Mouse (Mus musculus): ENCODE measurements at regions not wholly inside any gene's neighbourhood (a gene's known extent, or its start where the extent isn't known, plus 50 kb on each side); places are given as distances from the start of the nearest gene placed in this dataset.

GRCm38 (mm10) chr5:39110336-39110735 lies 233.7 kb upstream of the Clnk start:
- no peak overlapping the region for H3K4me2 ChIP-seq
- 90% methylated on average over 1 of the region's 1 CpGs for WGBS
- H3K4me1 ChIP-seq (replicated peaks), result no peaks in the 10 kb centered on the region
- H3K36me3 ChIP-seq, result no peaks in the 10 kb centered on the region
- ATAC-seq (ENCODE audit: insufficient number of reproducible peaks, insufficient read depth, low FRiP score, low TSS enrichment, low read depth), result no peak
- H3K27me3 ChIP-seq, result no peaks in the 10 kb centered on the region
- H3K4me3 ChIP-seq (replicated peaks), result no peak overlapping the region
- H3K9me3 ChIP-seq, result no peaks in the 10 kb centered on the region
- H3K27ac ChIP-seq, result no peak overlapping the region
- H3K9ac ChIP-seq (replicated peaks), result no peak overlapping the region

- H3K9me3 ChIP-seq, result no peaks in the 10 kb centered on the region
- H3K4me3 ChIP-seq (replicated peaks), result no peak overlapping the region
- H3K9ac ChIP-seq (replicated peaks), result no peak overlapping the region
- H3K4me1 ChIP-seq (replicated peaks), result no peaks in the 10 kb centered on the region
- H3K4me2 ChIP-seq, result no peak overlapping the region
- no peaks in the 10 kb centered on the region for H3K27me3 ChIP-seq
- WGBS, result 84% methylated on average over 3 of the region's 3 CpGs
- H3K27ac ChIP-seq, result no peak overlapping the region
- no peak for ATAC-seq (ENCODE audit: insufficient number of reproducible peaks, insufficient read depth, low FRiP score, low TSS enrichment, low read depth)
- no peaks in the 10 kb centered on the region for H3K36me3 ChIP-seq
Measured at GRCm38 (mm10) chr5:39109526-39109925, 232.9 kb upstream of the Clnk start.

- no peak overlapping the region for H3K9ac ChIP-seq (replicated peaks)
- no peaks in the 10 kb centered on the region for H3K4me1 ChIP-seq (replicated peaks)
- H3K27me3 ChIP-seq, result no peaks in the 10 kb centered on the region
- no peak overlapping the region for H3K27ac ChIP-seq
- H3K36me3 ChIP-seq, result no peaks in the 10 kb centered on the region
- ATAC-seq (ENCODE audit: insufficient number of reproducible peaks, insufficient read depth, low FRiP score, low TSS enrichment, low read depth), result no peak
- H3K4me2 ChIP-seq, result no peak overlapping the region
- H3K4me3 ChIP-seq (replicated peaks), result no peak overlapping the region
- WGBS, result 81% methylated on average over 5 of the region's 5 CpGs
- H3K9me3 ChIP-seq, result no peaks in the 10 kb centered on the region
Measured at GRCm38 (mm10) chr5:39099113-39099512, 222.5 kb upstream of the Clnk start.

- H3K36me3 ChIP-seq, result no peaks in the 10 kb centered on the region
- no peaks in the 10 kb centered on the region for H3K27me3 ChIP-seq
- no peak overlapping the region for H3K4me3 ChIP-seq (replicated peaks)
- H3K4me1 ChIP-seq (replicated peaks), result no peaks in the 10 kb centered on the region
- H3K27ac ChIP-seq, result no peak overlapping the region
- 64% methylated on average over 3 of the region's 3 CpGs for WGBS
- no peaks in the 10 kb centered on the region for H3K9me3 ChIP-seq
- H3K9ac ChIP-seq (replicated peaks), result no peak overlapping the region
- ATAC-seq (ENCODE audit: insufficient number of reproducible peaks, insufficient read depth, low FRiP score, low TSS enrichment, low read depth), result no peak
- no peak overlapping the region for H3K4me2 ChIP-seq
Measured at GRCm38 (mm10) chr5:39094875-39095274, 218.3 kb upstream of the Clnk start.

- no peaks in the 10 kb centered on the region for H3K27me3 ChIP-seq
- 47% methylated on average over 11 of the region's 11 CpGs for WGBS
- H3K36me3 ChIP-seq, result no peaks in the 10 kb centered on the region
- H3K4me2 ChIP-seq, result no peak overlapping the region
- H3K9ac ChIP-seq (replicated peaks), result no peak overlapping the region
- H3K4me3 ChIP-seq (replicated peaks), result no peak overlapping the region
- H3K4me1 ChIP-seq (replicated peaks), result peaks cover 5% of the 10 kb centered on the region
- no peak overlapping the region for H3K27ac ChIP-seq
- ATAC-seq (ENCODE audit: insufficient number of reproducible peaks, insufficient read depth, low FRiP score, low TSS enrichment, low read depth), result no peak
- H3K9me3 ChIP-seq, result no peaks in the 10 kb centered on the region
Measured at GRCm38 (mm10) chr5:39076555-39077178, 200.1 kb upstream of the Clnk start.

- H3K4me3 ChIP-seq (replicated peaks), result no peak overlapping the region
- H3K4me2 ChIP-seq, result no peak overlapping the region
- H3K9me3 ChIP-seq, result no peaks in the 10 kb centered on the region
- 75% methylated on average over 3 of the region's 3 CpGs for WGBS
- no peak overlapping the region for H3K9ac ChIP-seq (replicated peaks)
- no peaks in the 10 kb centered on the region for H3K36me3 ChIP-seq
- no peak overlapping the region for H3K27ac ChIP-seq
- no peaks in the 10 kb centered on the region for H3K27me3 ChIP-seq
- peaks cover 8% of the 10 kb centered on the region for H3K4me1 ChIP-seq (replicated peaks)
- ATAC-seq (ENCODE audit: insufficient number of reproducible peaks, insufficient read depth, low FRiP score, low TSS enrichment, low read depth), result no peak
Measured at GRCm38 (mm10) chr5:39069683-39070082, 193.1 kb upstream of the Clnk start.

GRCm38 (mm10) chr5:39063061-39063460 lies 186.4 kb upstream of the Clnk start:
- H3K4me1 ChIP-seq (replicated peaks), result no peaks in the 10 kb centered on the region
- no peak overlapping the region for H3K9ac ChIP-seq (replicated peaks)
- H3K36me3 ChIP-seq, result no peaks in the 10 kb centered on the region
- no peak overlapping the region for H3K4me3 ChIP-seq (replicated peaks)
- 90% methylated on average over 3 of the region's 3 CpGs for WGBS
- no peaks in the 10 kb centered on the region for H3K27me3 ChIP-seq
- no peak overlapping the region for H3K27ac ChIP-seq
- H3K4me2 ChIP-seq, result no peak overlapping the region
- no peaks in the 10 kb centered on the region for H3K9me3 ChIP-seq
- no peak for ATAC-seq (ENCODE audit: insufficient number of reproducible peaks, insufficient read depth, low FRiP score, low TSS enrichment, low read depth)

GRCm38 (mm10) chr5:39052490-39053250 lies 176.1 kb upstream of the Clnk start:
- H3K4me3 ChIP-seq (replicated peaks), result no peak overlapping the region
- H3K36me3 ChIP-seq, result no peaks in the 10 kb centered on the region
- WGBS, result 49% methylated on average over 8 of the region's 8 CpGs
- no peak overlapping the region for H3K4me2 ChIP-seq
- H3K9ac ChIP-seq (replicated peaks), result no peak overlapping the region
- 0 out of 2 replicates have a peak, but pooled peaks cover 2% of the 10 kb centered on the region for H3K9me3 ChIP-seq
- no peaks in the 10 kb centered on the region for H3K4me1 ChIP-seq (replicated peaks)
- no peak overlapping the region for H3K27ac ChIP-seq
- no peaks in the 10 kb centered on the region for H3K27me3 ChIP-seq
- ATAC-seq (ENCODE audit: insufficient number of reproducible peaks, insufficient read depth, low FRiP score, low TSS enrichment, low read depth), result no peak

GRCm38 (mm10) chr5:39050512-39050911 lies 173.9 kb upstream of the Clnk start:
- 90% methylated on average over 3 of the region's 3 CpGs for WGBS
- no peak for ATAC-seq (ENCODE audit: insufficient number of reproducible peaks, insufficient read depth, low FRiP score, low TSS enrichment, low read depth)
- no peak overlapping the region for H3K9ac ChIP-seq (replicated peaks)

GRCm38 (mm10) chr5:39049141-39049540 lies 172.5 kb upstream of the Clnk start:
- H3K9ac ChIP-seq (replicated peaks), result no peak overlapping the region
- no peaks in the 10 kb centered on the region for H3K4me1 ChIP-seq (replicated peaks)
- no peak overlapping the region for H3K4me2 ChIP-seq
- H3K4me3 ChIP-seq (replicated peaks), result no peak overlapping the region
- ATAC-seq (ENCODE audit: insufficient number of reproducible peaks, insufficient read depth, low FRiP score, low TSS enrichment, low read depth), result no peak
- no peak overlapping the region for H3K27ac ChIP-seq
- 73% methylated on average over 2 of the region's 2 CpGs for WGBS
- H3K27me3 ChIP-seq, result no peaks in the 10 kb centered on the region
- H3K9me3 ChIP-seq, result 0 out of 2 replicates have a peak, but pooled peaks cover 5% of the 10 kb centered on the region
- no peaks in the 10 kb centered on the region for H3K36me3 ChIP-seq

More at GRCm38 (mm10) chr5:39050512-39050911, 173.9 kb upstream of the Clnk start:
- no peak overlapping the region for H3K27ac ChIP-seq
- no peak overlapping the region for H3K4me3 ChIP-seq (replicated peaks)
- H3K36me3 ChIP-seq, result no peaks in the 10 kb centered on the region
- H3K9me3 ChIP-seq, result 0 out of 2 replicates have a peak, but pooled peaks cover 5% of the 10 kb centered on the region
- H3K4me1 ChIP-seq (replicated peaks), result no peaks in the 10 kb centered on the region
- H3K27me3 ChIP-seq, result no peaks in the 10 kb centered on the region
- no peak overlapping the region for H3K4me2 ChIP-seq

GRCm38 (mm10) chr5:39040467-39040866 lies 163.9 kb upstream of the Clnk start:
- H3K9me3 ChIP-seq, result 0 out of 2 replicates have a peak, but pooled peaks cover 4% of the 10 kb centered on the region
- H3K9ac ChIP-seq (replicated peaks), result no peak overlapping the region
- 88% methylated on average over 2 of the region's 2 CpGs for WGBS
- H3K36me3 ChIP-seq, result no peaks in the 10 kb centered on the region
- no peaks in the 10 kb centered on the region for H3K27me3 ChIP-seq
- H3K27ac ChIP-seq, result no peak overlapping the region
- no peak overlapping the region for H3K4me3 ChIP-seq (replicated peaks)
- ATAC-seq (ENCODE audit: insufficient number of reproducible peaks, insufficient read depth, low FRiP score, low TSS enrichment, low read depth), result no peak
- no peaks in the 10 kb centered on the region for H3K4me1 ChIP-seq (replicated peaks)
- no peak overlapping the region for H3K4me2 ChIP-seq

All from limb, embryonic 12.5 days (tissue).